In the genomic region with DNA sequence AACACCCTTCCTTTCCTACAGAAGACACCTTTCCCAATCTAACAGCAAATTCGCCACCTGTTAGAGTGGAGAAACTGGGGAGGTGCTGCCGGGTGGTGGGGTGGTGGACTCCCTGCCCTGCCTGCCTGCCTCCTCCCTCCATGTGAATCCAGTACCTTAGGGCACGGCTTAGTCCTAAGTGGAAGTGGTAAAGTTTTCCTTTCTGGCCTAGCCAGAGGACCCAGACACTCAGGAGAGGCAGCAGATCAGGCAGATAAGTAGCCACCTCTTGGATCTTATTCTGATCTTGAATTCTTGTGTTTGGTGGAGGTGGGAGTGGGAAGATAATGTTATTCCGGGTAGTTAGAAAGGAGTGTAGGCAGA, we compare ENCODE assay signal across 14 mouse cellular contexts. TPM values are rescaled to one million over a fixed set of nuclear protein-coding genes. Genes with fewer than 3 reads are reported as not detected.
A peak's percentile ranks its signal among the peaks of the same experiment; 100 is the strongest.
DNase-seq lines count a peak whose midpoint lies in the region; ATAC-seq and TF ChIP-seq lines count a peak whose summit lies in the region.
"Had no signal": no experiment of that assay in that cellular context is flagged by ENCODE, and none has a peak within 500 bp of the region (broad histone marks: within the 10 kb centered on the region; RNA-seq: fewer than 3 reads in every experiment).

No protein-coding gene starts in this region.

- no peak for DNase-seq in heart, postnatal 36 days
- DNase-seq in midbrain, embryonic 11.5 days (ENCODE audit: low spot score, missing footprints) = peak; percentile 87
- no peak for DNase-seq in midbrain, embryonic 14.5 days
- DNase-seq in liver, embryonic 11.5 days (ENCODE audit: low spot score) = no peak
- no peak for DNase-seq in stomach, postnatal 0 days (ENCODE audit: low spot score)
- no peak for DNase-seq in adrenal gland, postnatal 25 days
- DNase-seq in adrenal gland, postnatal 4 days (ENCODE audit: low spot score in 2 of 2) = no peak
- DNase-seq: adrenal gland, adult 2 months; cerebellum, postnatal 14 days; right cerebral cortex, postnatal 14 days; thymus, postnatal 4 days had no signal

- no peak overlapping the region for H3K27ac ChIP-seq in heart, embryonic 15.5 days
- no peak overlapping the region for H3K27ac ChIP-seq in midbrain, embryonic 11.5 days (ENCODE audit: low read depth, low read length)
- H3K27ac ChIP-seq in midbrain, embryonic 14.5 days (replicated peaks; ENCODE audit: low read depth, low read length) = no peak overlapping the region
- no peak overlapping the region for H3K27ac ChIP-seq in liver, embryonic 11.5 days (ENCODE audit: low read depth, low read length)
- H3K27ac ChIP-seq in stomach, postnatal 0 days (replicated peaks) = no peak overlapping the region
- H3K27ac ChIP-seq: layer of hippocampus, adult 2 months had no signal

- H3K4me3 ChIP-seq in heart, embryonic 15.5 days = peak overlapping the region; percentile 30
- no peak overlapping the region for H3K4me3 ChIP-seq in midbrain, embryonic 11.5 days (ENCODE audit: low read depth, low read length)
- H3K4me3 ChIP-seq in midbrain, embryonic 14.5 days (replicated peaks; ENCODE audit: low read depth, low read length) = no peak overlapping the region
- peak overlapping the region; percentile 26 for H3K4me3 ChIP-seq in liver, embryonic 11.5 days (ENCODE audit: low read depth, low read length)
- no peak overlapping the region for H3K4me3 ChIP-seq in stomach, postnatal 0 days (ENCODE audit: low read depth, low read length)
- H3K4me3 ChIP-seq: layer of hippocampus, adult 2 months had no signal

- H3K4me2 ChIP-seq in heart, embryonic 15.5 days = peak overlapping the region; percentile 51
- no peak overlapping the region; the same call in 1 of the 2 replicates for H3K4me2 ChIP-seq in midbrain, embryonic 11.5 days
- no peak overlapping the region for H3K4me2 ChIP-seq in midbrain, embryonic 14.5 days (ENCODE audit: low read length)
- H3K4me2 ChIP-seq in liver, embryonic 11.5 days = peak overlapping the region; percentile 54
- peak overlapping the region; percentile 40 for H3K4me2 ChIP-seq in stomach, postnatal 0 days (replicated peaks; ENCODE audit: low read depth)

- no peaks in the 10 kb centered on the region for H3K9me3 ChIP-seq in heart, embryonic 15.5 days (replicated peaks)
- no peaks in the 10 kb centered on the region for H3K9me3 ChIP-seq in midbrain, embryonic 11.5 days (ENCODE audit: control insufficient read depth, low read length)
- H3K9me3 ChIP-seq in midbrain, embryonic 14.5 days (ENCODE audit: control insufficient read depth, low read length) = no peaks in the 10 kb centered on the region
- no peaks in the 10 kb centered on the region for H3K9me3 ChIP-seq in liver, embryonic 11.5 days (ENCODE audit: control insufficient read depth, low read length)
- H3K9me3 ChIP-seq in stomach, postnatal 0 days (ENCODE audit: control insufficient read depth, low read length) = no peaks in the 10 kb centered on the region

- no peak for ATAC-seq in heart, embryonic 15.5 days (replicated peaks; ENCODE audit: insufficient number of reproducible peaks, insufficient read depth, low FRiP score, low read depth)
- ATAC-seq in midbrain, embryonic 11.5 days (ENCODE audit: low FRiP score) = no peak; the same call in 1 of the 2 replicates
- ATAC-seq in midbrain, embryonic 14.5 days (ENCODE audit: low FRiP score, low TSS enrichment) = no peak
- ATAC-seq in liver, embryonic 11.5 days (replicated peaks; ENCODE audit: low FRiP score) = peak; percentile 39
- ATAC-seq in stomach, postnatal 0 days (ENCODE audit: low FRiP score, low TSS enrichment) = peak; percentile 23; the same call in 1 of the 2 replicates

- peaks cover 96% of the 10 kb centered on the region for H3K27me3 ChIP-seq in heart, embryonic 15.5 days
- H3K27me3 ChIP-seq in midbrain, embryonic 11.5 days (ENCODE audit: control insufficient read depth, insufficient read depth, low read length) = peaks cover 96% of the 10 kb centered on the region
- H3K27me3 ChIP-seq in midbrain, embryonic 14.5 days (ENCODE audit: control insufficient read depth, insufficient read depth, low read length) = peaks cover 94% of the 10 kb centered on the region
- peaks cover 91% of the 10 kb centered on the region for H3K27me3 ChIP-seq in liver, embryonic 11.5 days (replicated peaks; ENCODE audit: control insufficient read depth, insufficient read depth, low read length)
- peaks cover 26% of the 10 kb centered on the region for H3K27me3 ChIP-seq in stomach, postnatal 0 days (ENCODE audit: control insufficient read depth, insufficient read depth, low read length)

- 2% methylated on average over 4 of the region's 4 CpGs for WGBS in heart, embryonic 15.5 days
- 3% methylated on average over 4 of the region's 4 CpGs for WGBS in midbrain, embryonic 11.5 days
- 6% methylated on average over 4 of the region's 4 CpGs for WGBS in midbrain, embryonic 14.5 days
- WGBS in liver, embryonic 11.5 days = 2% methylated on average over 4 of the region's 4 CpGs
- WGBS in stomach, postnatal 0 days = 3% methylated on average over 4 of the region's 4 CpGs

- intact Hi-C loops in heart, postnatal 36 days (cut with DNase I) = no loop called here

- TF ChIP-seq EP300 in stomach, postnatal 0 days (optimal IDR thresholded peaks at IDR 0.05) = no peak

- H3K36me3 ChIP-seq in heart, embryonic 15.5 days = no peaks in the 10 kb centered on the region
- H3K36me3 ChIP-seq in midbrain, embryonic 11.5 days (ENCODE audit: control insufficient read depth, insufficient read depth, low read length) = no peaks in the 10 kb centered on the region
- H3K36me3 ChIP-seq in midbrain, embryonic 14.5 days (ENCODE audit: control insufficient read depth, insufficient read depth, low read length) = no peaks in the 10 kb centered on the region
- H3K36me3 ChIP-seq in liver, embryonic 11.5 days (ENCODE audit: control insufficient read depth, insufficient read depth, low read length) = no peaks in the 10 kb centered on the region
- no peaks in the 10 kb centered on the region for H3K36me3 ChIP-seq in stomach, postnatal 0 days (ENCODE audit: control insufficient read depth, insufficient read depth, low read length)

- no peak for TF ChIP-seq CTCF in stomach, postnatal 0 days (IDR thresholded peaks at IDR 0.05; ENCODE audit: low read depth)

- H3K4me1 ChIP-seq in heart, embryonic 15.5 days (replicated peaks) = peaks cover 21% of the 10 kb centered on the region
- peaks cover 11% of the 10 kb centered on the region for H3K4me1 ChIP-seq in midbrain, embryonic 11.5 days (ENCODE audit: control insufficient read depth, insufficient read depth, low read length)
- 0 out of 2 replicates have a peak, but pooled peaks cover 1% of the 10 kb centered on the region for H3K4me1 ChIP-seq in midbrain, embryonic 14.5 days (ENCODE audit: control insufficient read depth, insufficient read depth, low read length)
- no peaks in the 10 kb centered on the region; the same call in none of the 2 replicates for H3K4me1 ChIP-seq in liver, embryonic 11.5 days (replicated peaks; ENCODE audit: control insufficient read depth, insufficient read depth, low read length)
- H3K4me1 ChIP-seq in stomach, postnatal 0 days (replicated peaks; ENCODE audit: control insufficient read depth, insufficient read depth) = no peaks in the 10 kb centered on the region

- H3K9ac ChIP-seq in heart, embryonic 15.5 days = no peak overlapping the region
- no peak overlapping the region for H3K9ac ChIP-seq in midbrain, embryonic 11.5 days (ENCODE audit: low read length)
- no peak overlapping the region for H3K9ac ChIP-seq in midbrain, embryonic 14.5 days (replicated peaks; ENCODE audit: low read length)
- H3K9ac ChIP-seq in liver, embryonic 11.5 days (ENCODE audit: low read depth, low read length) = no peak overlapping the region; the same call in 1 of the 2 replicates
- H3K9ac ChIP-seq in stomach, postnatal 0 days (ENCODE audit: low read length) = no peak overlapping the region

RNA-seq across cellular contexts. Expression of gene Cdx2, which starts 7.1 kb away (rescaled TPM):
- not detected in 2 replicates for polyA plus RNA-seq in heart, embryonic 15.5 days (2015; fragmentation: Nextera tagmentation; extraction: Ambion mirVana)
- total RNA-seq in heart, postnatal 36 days (2021) = not detected
- polyA plus RNA-seq in midbrain, embryonic 11.5 days (2014; fragmentation: Nextera tagmentation; extraction: Ambion mirVana) = not detected in 2 replicates
- not detected in 2 replicates for polyA plus RNA-seq in midbrain, embryonic 14.5 days (2014; fragmentation: Nextera tagmentation; extraction: Ambion mirVana)
- polyA plus RNA-seq in liver, embryonic 11.5 days (2014; fragmentation: Nextera tagmentation; extraction: Ambion mirVana) = 0.14 TPM in 1 of 2 replicates, not detected in the other
- 0.05 and 0.06 TPM in 2 replicates for polyA plus RNA-seq in stomach, postnatal 0 days (2015; fragmentation: Nextera tagmentation; extraction: Ambion mirVana)
- not detected in 2 replicates for total RNA-seq in adrenal gland, postnatal 25 days (2021)
- not detected for total RNA-seq in adrenal gland, postnatal 4 days (2021)
- total RNA-seq: adrenal gland, adult 2 months; gastrocnemius, adult 8-10 months; layer of hippocampus, adult 2 months had no signal
- polyA plus RNA-seq: adrenal gland, adult 2 months had no signal

RNA-seq across cellular contexts. Expression of gene Urad, which starts 22.3 kb away (rescaled TPM):
- not detected in 2 replicates for polyA plus RNA-seq in heart, embryonic 15.5 days (2015; fragmentation: Nextera tagmentation; extraction: Ambion mirVana)
- total RNA-seq in heart, postnatal 36 days (2021) = not detected
- not detected in 2 replicates for polyA plus RNA-seq in midbrain, embryonic 11.5 days (2014; fragmentation: Nextera tagmentation; extraction: Ambion mirVana)
- not detected in 2 replicates for polyA plus RNA-seq in midbrain, embryonic 14.5 days (2014; fragmentation: Nextera tagmentation; extraction: Ambion mirVana)
- polyA plus RNA-seq in liver, embryonic 11.5 days (2014; fragmentation: Nextera tagmentation; extraction: Ambion mirVana) = 0.49 and 0.53 TPM in 2 replicates
- not detected in 2 replicates for polyA plus RNA-seq in stomach, postnatal 0 days (2015; fragmentation: Nextera tagmentation; extraction: Ambion mirVana)
- 5.3 and 6.1 TPM in 2 replicates for total RNA-seq in adrenal gland, postnatal 25 days (2021)
- 1 to 10 TPM; 1.1 to 7.2 TPM for total RNA-seq in adrenal gland, postnatal 4 days (2021)
- total RNA-seq: gastrocnemius, adult 8-10 months; layer of hippocampus, adult 2 months had no signal

RNA-seq across cellular contexts. Expression of gene Pdx1, which starts 30.2 kb away (rescaled TPM):
- polyA plus RNA-seq in heart, embryonic 15.5 days (2015; fragmentation: Nextera tagmentation; extraction: Ambion mirVana) = not detected in 2 replicates
- total RNA-seq in heart, postnatal 36 days (2021) = not detected
- not detected in 2 replicates for polyA plus RNA-seq in midbrain, embryonic 11.5 days (2014; fragmentation: Nextera tagmentation; extraction: Ambion mirVana)
- not detected in 2 replicates for polyA plus RNA-seq in midbrain, embryonic 14.5 days (2014; fragmentation: Nextera tagmentation; extraction: Ambion mirVana)
- 0.47 and 0.94 TPM in 2 replicates for polyA plus RNA-seq in liver, embryonic 11.5 days (2014; fragmentation: Nextera tagmentation; extraction: Ambion mirVana)
- polyA plus RNA-seq in stomach, postnatal 0 days (2015; fragmentation: Nextera tagmentation; extraction: Ambion mirVana) = 3.0 and 3.6 TPM in 2 replicates
- not detected in 2 replicates for total RNA-seq in adrenal gland, postnatal 25 days (2021)
- total RNA-seq in adrenal gland, postnatal 4 days (2021) = 1 to 10 TPM in 1 of 2 experiments, not detected in 1; 1.8 TPM
- total RNA-seq: adrenal gland, adult 2 months; gastrocnemius, adult 8-10 months; layer of hippocampus, adult 2 months had no signal
- polyA plus RNA-seq: adrenal gland, adult 2 months had no signal

Comparison
In these comparisons a context has a peak if more than half of its experiments do, and no peak if none do; other contexts are left out.
1. ATAC-seq: peak in liver, embryonic 11.5 days (single experiment) and stomach, postnatal 0 days (single experiment); none in heart, embryonic 15.5 days (single experiment), midbrain, embryonic 11.5 days (single experiment) and midbrain, embryonic 14.5 days (single experiment).
2. H3K4me2 ChIP-seq: peak in heart, embryonic 15.5 days (single experiment), liver, embryonic 11.5 days (single experiment) and stomach, postnatal 0 days (single experiment); none in midbrain, embryonic 11.5 days (single experiment) and midbrain, embryonic 14.5 days (single experiment).
3. H3K4me3 ChIP-seq: peak in heart, embryonic 15.5 days (single experiment) and liver, embryonic 11.5 days (single experiment); none in midbrain, embryonic 11.5 days (single experiment), midbrain, embryonic 14.5 days (single experiment) and stomach, postnatal 0 days (single experiment).